ENCODE assay signal across 8 mouse cellular contexts in genomic region chr12:71136974-71137491, GRCm38 (mm10). TPM values are rescaled to one million over a fixed set of nuclear protein-coding genes. Genes with fewer than 3 reads are reported as not detected.
DNase-seq lines count a peak whose midpoint lies in the region; ATAC-seq lines count a peak whose summit lies in the region.

No protein-coding gene starts in this region.

- 0 out of 2 replicates have a peak, but pooled peaks cover 3% of the 10 kb centered on the region for H3K36me3 ChIP-seq in hindbrain, embryonic 11.5 days (ENCODE audit: control insufficient read depth, insufficient read depth, low read length)

- H3K9me3 ChIP-seq in hindbrain, embryonic 11.5 days (ENCODE audit: control insufficient read depth, low read length): no peaks in the 10 kb centered on the region

- H3K4me3 ChIP-seq in hindbrain, embryonic 11.5 days (ENCODE audit: low read depth, low read length): peak overlapping the region; percentile 96

- H3K4me2 ChIP-seq in hindbrain, embryonic 11.5 days (replicated peaks; ENCODE audit: low read depth, low read length): peak overlapping the region; percentile 59

- peak; percentile 88 for ATAC-seq in hindbrain, embryonic 11.5 days (ENCODE audit: low FRiP score)

- H3K9ac ChIP-seq in hindbrain, embryonic 11.5 days (ENCODE audit: low read depth, low read length): peak overlapping the region; percentile 86

- under 1% methylated on average over 30 of the region's 30 CpGs for WGBS in hindbrain, embryonic 11.5 days

- H3K4me1 ChIP-seq in hindbrain, embryonic 11.5 days (replicated peaks; ENCODE audit: control insufficient read depth, insufficient read depth, low read length): no peaks in the 10 kb centered on the region; the same call in 1 of the 2 replicates

- no peaks in the 10 kb centered on the region for H3K27me3 ChIP-seq in hindbrain, embryonic 11.5 days (ENCODE audit: control insufficient read depth, insufficient read depth, low read length)

- peak; percentile 93 for DNase-seq in Muller cell, postnatal 12 days (ENCODE audit: inconsistent ontology term)
- DNase-seq in cerebellum, adult 9-11 months: peak; percentile 78
- peak; percentile 40 to 81 for DNase-seq in frontal cortex, adult 2 months (ENCODE audit: extremely low spot score in 1 of 2, low spot score in 1 of 2)
- peak; percentile 95 for DNase-seq in hindbrain, embryonic 11.5 days (ENCODE audit: low spot score)
- peak; percentile 78 to 83 for DNase-seq in layer of hippocampus, postnatal 10 days (ENCODE audit: low spot score in 2 of 2)
- DNase-seq in lung, postnatal 14 days: peak; percentile 88
- peak; percentile 95 for DNase-seq in retina, embryonic 14.5 days (ENCODE audit: low spot score)
- DNase-seq in thymus, postnatal 4 days: peak; percentile 92

- H3K27ac ChIP-seq in hindbrain, embryonic 11.5 days (ENCODE audit: low read depth, low read length): peak overlapping the region; percentile 51

RNA-seq across cellular contexts. Expression of gene 2700049A03Rik, which starts 0.4 kb away (rescaled TPM):
- polyA plus RNA-seq in frontal cortex, adult 2 months (2012; rRNA removed): 5.6 and 5.9 TPM in 2 replicates
- polyA plus RNA-seq in hindbrain, embryonic 11.5 days (2014; fragmentation: Nextera tagmentation; extraction: Ambion mirVana): 16.8 and 23.3 TPM in 2 replicates
- total RNA-seq in layer of hippocampus, postnatal 10 days (2021): 1 to 10 TPM; 7.2 to 7.9 TPM

RNA-seq across cellular contexts. Expression of gene Timm9, which starts 0.5 kb away (rescaled TPM):
- polyA plus RNA-seq in frontal cortex, adult 2 months (2012; rRNA removed): 76.5 and 92.6 TPM in 2 replicates
- polyA plus RNA-seq in hindbrain, embryonic 11.5 days (2014; fragmentation: Nextera tagmentation; extraction: Ambion mirVana): 73.8 and 76.8 TPM in 2 replicates
- total RNA-seq in layer of hippocampus, postnatal 10 days (2021): 10 to 100 TPM; 71.5 to 72.2 TPM

RNA-seq across cellular contexts. Expression of gene Tomm20l, which starts 25.8 kb away (rescaled TPM):
- not detected in 2 replicates for polyA plus RNA-seq in frontal cortex, adult 2 months (2012; rRNA removed)
- polyA plus RNA-seq in hindbrain, embryonic 11.5 days (2014; fragmentation: Nextera tagmentation; extraction: Ambion mirVana): not detected in 2 replicates
- total RNA-seq in layer of hippocampus, postnatal 10 days (2021): not detected

Comparison
In these comparisons a context has a peak if more than half of its experiments do, and no peak if none do; other contexts are left out.
1. Peak in every context shown above with its lines: DNase-seq, ATAC-seq, H3K4me3 ChIP-seq and H3K27ac ChIP-seq.